Mouse (Mus musculus) thymus, adult 2 months (tissue): ENCODE results near the gene Celf2. TPM values are rescaled to one million over a fixed set of nuclear protein-coding genes. Genes with fewer than 3 reads are reported as not detected.

Experiments used
- DNase-seq: peaks from one replicate; pipeline ENCODE4 v3.0.0; 2021
- H3K27ac ChIP-seq: fragments of 200-500 bp; 2 replicates; pipeline ENCODE4 v1.5.1; 2012; ENCODE audit warnings: low read length, control low read depth; ENCODE audit not compliant: control insufficient read depth, insufficient read depth
- H3K27me3 ChIP-seq: fragments of 200-500 bp; 2 replicates; pipeline ENCODE4 v1.6.1; 2012; ENCODE audit warnings: mild to moderate bottlenecking, low read length, moderate library complexity, mixed read lengths; ENCODE audit not compliant: control insufficient read depth, insufficient read depth
- H3K36me3 ChIP-seq: fragments of 200-500 bp; 2 replicates; pipeline ENCODE4 v1.6.1; 2012; ENCODE audit warnings: mild to moderate bottlenecking, low read length, moderate library complexity; ENCODE audit not compliant: control insufficient read depth, insufficient read depth
- H3K4me1 ChIP-seq: fragments of 200-500 bp; replicated peaks from 2 replicates; pipeline ENCODE4 v1.6.1; 2012; ENCODE audit warnings: low read length; ENCODE audit not compliant: control insufficient read depth, insufficient read depth
- H3K4me3 ChIP-seq: fragments of 200-500 bp; 2 replicates; pipeline ENCODE4 v1.5.1; 2012; ENCODE audit warnings: mild to moderate bottlenecking, low read length, control low read depth, moderate library complexity; ENCODE audit not compliant: control insufficient read depth, insufficient read depth
- CTCF ChIP-seq: fragments of 200-500 bp; IDR thresholded peaks from 2 replicates; pipeline ENCODE4 v1.5.1; 2012; ENCODE audit warnings: mild to moderate bottlenecking, control low read depth, low read length, moderate library complexity, borderline replicate concordance; ENCODE audit not compliant: control insufficient read depth, poor library complexity, insufficient read depth; ENCODE audit errors: extremely low read depth
- POLR2A ChIP-seq: fragments of 200-500 bp; IDR thresholded peaks from 2 replicates; pipeline ENCODE4 v1.6.1; 2012; ENCODE audit warnings: mild to moderate bottlenecking, low read length, control low read depth, moderate library complexity; ENCODE audit not compliant: control insufficient read depth, poor library complexity, insufficient read depth; ENCODE audit errors: extremely low read depth
- WGBS: fragments of 180-500 bp; shearing (Covaris S2); methylation state at CpG from one replicate; pipeline ENCODE4 v1.1.7; 2018; 5-methylcytosine and 5-hydroxymethylcytosine counted together
- polyA plus RNA-seq: library from polyadenylated mRNA; depleted of rRNA; stranded (reverse); fragments of >200 nt; gene quantifications from 2 replicates; pipeline ENCODE4 v1.2.3, GENCODE M21; 2012

The Celf2 gene
- polyA plus RNA-seq, 1 experiment: 214 TPM

DNA sequence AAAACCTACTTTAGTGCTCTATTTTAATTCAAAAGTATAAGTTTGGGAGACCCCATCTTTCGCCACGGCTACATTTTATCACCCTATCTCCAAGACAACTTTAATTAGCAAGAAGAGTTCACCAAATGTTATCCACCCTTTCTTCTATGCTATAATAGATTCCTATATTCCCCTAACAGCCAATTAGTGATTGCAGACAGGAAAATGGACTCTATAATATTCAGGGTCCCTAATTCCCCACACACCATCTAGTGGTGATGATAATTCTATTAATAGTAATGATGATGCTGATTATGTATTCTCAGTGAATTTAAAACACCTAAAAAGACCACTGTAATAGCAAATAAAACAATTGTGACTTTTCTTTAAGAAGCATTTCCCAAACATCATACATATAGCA is 739.1 kb downstream of the Celf2 start:
- no peak for DNase-seq
- H3K4me3 ChIP-seq: no peak overlapping the region
- H3K27me3 ChIP-seq: no peaks in the 10 kb centered on the region
- no peaks in the 10 kb centered on the region for H3K4me1 ChIP-seq
- no peak for TF ChIP-seq POLR2A
- no peak for TF ChIP-seq CTCF
- H3K27ac ChIP-seq: no peak overlapping the region
- WGBS: 99% methylated on average over 2 of the region's 2 CpGs
- no peaks in the 10 kb centered on the region for H3K36me3 ChIP-seq

DNA sequence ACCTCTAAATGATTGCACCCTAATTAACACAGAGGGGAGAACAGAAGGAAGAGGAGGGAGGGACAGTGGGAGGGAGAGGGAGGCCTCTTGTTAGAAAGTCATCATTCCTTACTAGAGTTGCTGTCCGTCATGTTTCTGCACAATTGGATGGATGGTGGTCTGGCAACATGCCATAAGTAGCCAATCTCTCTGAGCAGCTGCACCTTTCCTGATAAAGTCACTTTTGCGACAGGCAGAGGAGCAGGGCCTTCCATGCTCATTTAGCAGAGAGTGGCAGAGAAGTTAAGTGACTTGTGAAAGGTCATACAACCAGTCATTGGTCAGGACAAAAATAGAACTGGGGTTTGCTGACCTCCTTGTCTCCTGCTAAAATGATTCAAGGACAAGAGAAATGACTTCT is 747.0 kb downstream of the Celf2 start:
- Histone ChIP-seq H3K27me3 (no peaks in the 10 kb centered on the region), H3K27ac (no peak overlapping the region), H3K4me1 (no peaks in the 10 kb centered on the region), H3K4me3 (no peak overlapping the region), H3K36me3 (no peaks in the 10 kb centered on the region)
- TF ChIP-seq CTCF (no peak), POLR2A (no peak)
- 87% methylated on average over 2 of the region's 2 CpGs for WGBS
- no peak for DNase-seq

DNA sequence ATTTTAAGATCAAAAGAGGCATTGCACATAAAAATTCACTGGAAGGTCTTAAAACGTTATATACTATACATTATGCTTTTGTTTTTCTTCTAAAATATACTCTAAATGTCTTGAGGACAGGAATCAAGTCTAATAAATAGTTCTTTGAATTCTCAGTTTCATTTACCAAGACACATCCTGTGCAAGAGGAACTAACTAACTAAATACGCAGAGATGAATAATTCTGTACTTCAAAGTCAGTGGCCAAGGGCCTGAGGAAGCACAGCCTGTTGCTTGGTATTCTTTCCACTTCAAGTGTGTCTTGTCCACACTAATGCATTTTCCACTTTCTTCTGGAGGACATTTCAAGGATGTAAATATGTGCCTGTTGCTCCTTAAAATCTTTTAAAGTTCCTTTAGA is 766.2 kb downstream of the Celf2 start:
- no peak for TF ChIP-seq POLR2A
- TF ChIP-seq CTCF: no peak
- Histone ChIP-seq H3K4me3 (no peak overlapping the region), H3K27ac (no peak overlapping the region), H3K36me3 (no peaks in the 10 kb centered on the region), H3K4me1 (no peaks in the 10 kb centered on the region), H3K27me3 (no peaks in the 10 kb centered on the region)
- WGBS: 50% methylated on average over 2 of the region's 2 CpGs
- no peak for DNase-seq

DNA sequence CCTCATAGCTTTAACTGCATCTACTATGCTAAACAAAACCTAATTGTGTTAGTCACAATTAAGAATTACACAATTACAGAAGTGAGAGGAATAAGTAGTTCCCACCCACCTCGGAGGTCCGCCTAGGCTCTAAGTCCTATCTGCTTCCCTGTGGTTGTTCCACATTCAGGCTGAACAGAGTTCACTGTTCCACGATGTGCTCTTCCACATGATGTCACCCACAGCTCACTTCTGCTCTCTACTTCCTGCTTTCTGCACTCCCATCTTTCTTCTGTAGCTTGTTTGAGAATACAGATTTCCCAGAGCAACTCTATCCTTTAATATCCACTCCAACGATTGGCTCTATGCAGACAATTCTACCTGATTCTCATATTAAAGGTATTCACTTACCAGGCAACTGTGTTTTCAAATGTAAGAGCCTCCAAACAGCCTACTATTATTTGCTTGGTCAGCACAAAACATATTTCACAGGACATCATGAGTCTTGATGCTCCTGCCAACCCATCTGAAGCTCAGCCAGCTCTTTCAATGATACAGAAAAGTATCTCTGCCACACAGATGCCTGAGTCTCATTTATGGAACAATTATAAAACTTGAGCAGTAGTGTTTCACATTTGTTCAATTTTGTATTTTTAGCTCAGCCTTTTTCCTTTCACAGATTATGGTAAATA is 769.2 kb downstream of the Celf2 start:
- TF ChIP-seq POLR2A (no peak), CTCF (no peak)
- no peaks in the 10 kb centered on the region for H3K27me3 ChIP-seq
- no peak overlapping the region for H3K27ac ChIP-seq
- DNase-seq: no peak
- 46% methylated on average over 4 of the region's 4 CpGs for WGBS
- H3K4me3 ChIP-seq: no peak overlapping the region
- H3K36me3 ChIP-seq: no peaks in the 10 kb centered on the region
- no peaks in the 10 kb centered on the region for H3K4me1 ChIP-seq

DNA sequence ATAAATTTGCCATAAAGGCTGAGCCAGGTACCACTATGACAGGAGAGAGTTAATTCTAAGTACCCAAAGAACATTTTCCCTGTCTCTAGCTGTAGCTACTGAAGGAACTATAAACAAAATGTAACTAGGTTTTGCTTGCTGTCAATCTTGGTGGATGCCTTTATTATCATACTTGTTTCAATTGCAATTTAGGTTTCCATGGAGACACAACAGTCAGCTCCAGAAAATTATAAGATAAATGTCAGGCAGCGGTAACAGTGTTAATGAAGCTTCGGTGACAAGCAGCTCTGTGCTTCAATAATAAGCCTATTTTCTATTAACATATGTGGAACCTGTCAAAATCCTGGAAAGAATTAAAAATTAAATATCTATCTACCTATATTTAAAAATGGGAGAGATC is 777.3 kb downstream of the Celf2 start:
- no peak for DNase-seq
- Histone ChIP-seq H3K27ac (no peak overlapping the region), H3K4me3 (no peak overlapping the region), H3K27me3 (no peaks in the 10 kb centered on the region), H3K36me3 (no peaks in the 10 kb centered on the region), H3K4me1 (no peaks in the 10 kb centered on the region)
- whole genome bisulfite sequencing: 97% methylated on average over 2 of the region's 2 CpGs
- TF ChIP-seq CTCF: no peak
- TF ChIP-seq POLR2A: no peak

DNA sequence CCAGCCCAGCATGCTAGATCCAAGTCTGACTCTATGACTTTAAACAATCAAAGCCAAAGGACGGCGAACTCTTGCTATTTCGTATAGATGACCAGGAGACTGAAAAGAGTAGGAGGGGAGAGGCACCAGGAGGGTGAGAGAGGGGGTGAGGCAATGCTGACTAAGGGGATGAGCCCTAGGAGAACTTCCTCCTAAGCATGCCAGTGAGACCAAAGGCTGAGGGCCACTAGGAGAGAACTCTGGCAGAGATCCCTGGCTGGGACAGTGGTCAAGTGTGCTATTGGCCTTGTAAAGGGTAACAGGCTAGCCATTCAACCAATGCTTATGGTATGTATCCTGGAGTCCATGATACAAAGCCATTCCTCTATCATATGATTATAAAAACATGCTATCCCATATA is 778.5 kb downstream of the Celf2 start:
- 95% methylated on average over 3 of the region's 3 CpGs for WGBS
- no peak for TF ChIP-seq CTCF
- TF ChIP-seq POLR2A: no peak

DNA sequence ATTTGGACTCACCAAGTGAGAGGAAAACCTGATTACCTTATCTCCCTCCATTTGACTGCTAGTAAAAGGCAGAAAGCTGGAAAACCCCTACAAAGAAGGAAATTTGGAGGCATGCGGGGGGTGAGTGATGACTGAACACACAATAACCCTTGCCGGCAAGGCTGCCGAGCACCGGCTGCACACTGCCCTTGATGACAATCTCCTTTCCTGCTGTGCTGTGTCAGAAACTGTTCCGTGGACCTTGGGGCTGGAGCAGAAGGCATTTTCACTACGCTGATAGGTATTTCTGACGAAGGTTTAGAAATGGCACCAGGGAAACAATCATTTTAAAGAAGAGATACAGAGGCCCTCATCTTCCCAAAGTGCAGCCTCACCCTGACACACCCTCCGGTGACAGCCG is 779.4 kb downstream of the Celf2 start:
- Histone ChIP-seq H3K36me3 (no peaks in the 10 kb centered on the region), H3K27ac (no peak overlapping the region), H3K27me3 (no peaks in the 10 kb centered on the region), H3K4me3 (no peak overlapping the region), H3K4me1 (no peaks in the 10 kb centered on the region; the same call in 1 of the 2 replicates)
- WGBS: 87% methylated on average over 9 of the region's 9 CpGs
- TF ChIP-seq CTCF: no peak
- no peak for TF ChIP-seq POLR2A
- DNase-seq: no peak

More for the DNA sequence above, 778.5 kb downstream of the Celf2 start:
- no peak overlapping the region for H3K27ac ChIP-seq
- H3K27me3 ChIP-seq: no peaks in the 10 kb centered on the region
- H3K4me1 ChIP-seq: no peaks in the 10 kb centered on the region; the same call in 1 of the 2 replicates
- no peak overlapping the region for H3K4me3 ChIP-seq
- H3K36me3 ChIP-seq: no peaks in the 10 kb centered on the region
- no peak for DNase-seq
